Mouse (Mus musculus): Measurements from ENCODE around the gene Xrn2. TPM values are rescaled to one million over a fixed set of nuclear protein-coding genes. Genes with fewer than 3 reads are reported as not detected.

The Xrn2 gene
- total and polyA plus RNA-seq, 3 experiments, result 98.0 to 108 TPM; not detected in 1

DNA sequence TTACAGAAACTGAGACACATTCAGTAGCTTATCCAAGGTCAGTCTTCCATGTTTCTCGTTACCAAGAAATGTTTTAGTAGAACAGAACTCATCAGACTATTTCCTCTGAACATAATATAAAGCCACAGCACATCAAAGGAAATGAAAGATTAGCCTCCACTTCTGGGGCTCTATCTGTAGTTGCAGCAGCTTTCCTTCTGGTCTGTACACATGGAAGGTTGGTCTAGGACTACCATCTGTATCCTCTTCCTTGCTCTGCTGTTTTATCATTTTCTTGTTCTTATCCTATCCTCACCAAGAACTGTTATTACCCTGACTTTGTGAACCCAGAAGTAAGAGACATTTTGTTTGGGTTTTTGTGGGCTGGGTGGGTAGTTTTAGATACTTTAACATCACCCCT is 57.5 kb downstream of the Xrn2 start:
- Histone ChIP-seq H3K36me3 (ENCODE audit: control insufficient read depth in 1 of 2, insufficient read depth in 2 of 2, low read length in 2 of 2) (peaks cover 46 to 51% of the 10 kb centered on the region in 2 experiments), H3K4me1 (ENCODE audit: control insufficient read depth in 1 of 2, insufficient read depth in 2 of 2, low read length in 2 of 2) (peaks cover 12 to 41% of the 10 kb centered on the region in 2 experiments)

DNA sequence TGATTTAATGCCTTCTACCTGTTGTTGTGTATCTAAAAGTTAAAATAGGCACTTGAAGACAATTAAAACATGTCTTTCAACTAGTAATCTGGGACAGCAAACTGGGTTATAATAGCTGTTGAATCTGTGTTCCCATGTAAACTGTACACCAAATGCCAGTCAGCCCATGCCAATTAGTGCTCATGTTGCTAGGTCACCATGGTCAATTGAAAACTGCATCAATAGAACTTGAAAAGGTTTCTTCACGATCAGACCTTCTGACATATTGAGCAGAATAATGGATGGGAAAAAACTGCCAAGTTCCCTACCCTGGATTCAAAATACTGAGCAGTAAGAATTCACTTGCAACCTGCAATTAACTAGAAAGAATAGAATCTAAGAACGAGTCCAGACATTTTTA is 61.2 kb downstream of the Xrn2 start:
- Histone ChIP-seq H3K4me1 (ENCODE audit: control insufficient read depth in 1 of 2, insufficient read depth in 2 of 2, low read length in 2 of 2) (peaks cover 0 to 16% of the 10 kb centered on the region in 2 experiments; a peak in 2 of 4 replicates), H3K36me3 (ENCODE audit: control insufficient read depth in 1 of 2, insufficient read depth in 2 of 2, low read length in 2 of 2) (peaks cover 22 to 40% of the 10 kb centered on the region in 2 experiments), H3K9me3 (replicated peaks; ENCODE audit: insufficient read depth, low read length) (no peaks in the 10 kb centered on the region), H3K27ac (ENCODE audit: control insufficient read depth, low read depth, low read length) (no peak overlapping the region), H3K79me2 (ENCODE audit: control insufficient read depth, insufficient read depth, low read length, poor library complexity) (no peaks in the 10 kb centered on the region), H3K4me3 (ENCODE audit: control insufficient read depth in 1 of 2, insufficient read depth in 1 of 2, low read depth in 2 of 2, low read length in 2 of 2) (no peak overlapping the region), H3K27me3 (ENCODE audit: control insufficient read depth in 1 of 2, insufficient read depth in 2 of 2, low read length in 2 of 2) (no peaks in the 10 kb centered on the region), H3K9ac (ENCODE audit: control insufficient read depth, low read depth, low read length, poor library complexity, severe bottlenecking) (no peak overlapping the region)
- DNase-seq (ENCODE audit: low read depth, low spot score), result no peak
- TF ChIP-seq SMC3 (IDR thresholded peaks at IDR 0.05; ENCODE audit: low read depth, low read length), result no peak
- TF ChIP-seq MXI1 (IDR thresholded peaks at IDR 0.05; ENCODE audit: low read depth, low read length), result no peak
- TF ChIP-seq NRF1 (IDR thresholded peaks at IDR 0.05; ENCODE audit: insufficient read depth, low read depth, low read length, poor library complexity, severe bottlenecking), result no peak
- no peak for TF ChIP-seq ZNF384 (IDR thresholded peaks at IDR 0.05; ENCODE audit: low read depth, low read length)
- no peak for TF ChIP-seq CTCF (IDR thresholded peaks at IDR 0.05 in 2 of 3, conservative IDR thresholded peaks at IDR 0.05 in 1 of 3; ENCODE audit: control insufficient read depth in 1 of 3, insufficient read depth in 1 of 3, low read depth in 2 of 3, low read length in 3 of 3, poor library complexity in 1 of 3, severe bottlenecking in 1 of 3)
- no peak for TF ChIP-seq GABPA (IDR thresholded peaks at IDR 0.05; ENCODE audit: low read depth, low read length)
- no peak for TF ChIP-seq CHD1 (IDR thresholded peaks at IDR 0.05; ENCODE audit: low read depth, low read length)

More for the DNA sequence above, 57.5 kb downstream of the Xrn2 start:
- Histone ChIP-seq H3K9ac (ENCODE audit: control insufficient read depth, low read depth, low read length, poor library complexity, severe bottlenecking) (no peak overlapping the region), H3K9me3 (replicated peaks; ENCODE audit: insufficient read depth, low read length) (no peaks in the 10 kb centered on the region), H3K27ac (ENCODE audit: control insufficient read depth, low read depth, low read length) (no peak overlapping the region), H3K27me3 (ENCODE audit: control insufficient read depth in 1 of 2, insufficient read depth in 2 of 2, low read length in 2 of 2) (no peaks in the 10 kb centered on the region), H3K4me3 (ENCODE audit: control insufficient read depth in 1 of 2, insufficient read depth in 1 of 2, low read depth in 2 of 2, low read length in 2 of 2) (no peak overlapping the region), H3K79me2 (ENCODE audit: control insufficient read depth, insufficient read depth, low read length, poor library complexity) (no peaks in the 10 kb centered on the region)
- peak; percentile 77 to 81 for TF ChIP-seq EP300 (IDR thresholded peaks at IDR 0.05; ENCODE audit: low read depth in 1 of 2, low read length in 2 of 2)
- TF ChIP-seq TCF12 (IDR thresholded peaks at IDR 0.05; ENCODE audit: low read depth, low read length), result peak; percentile 67
- TF ChIP-seq ZC3H11A (IDR thresholded peaks at IDR 0.05; ENCODE audit: low read depth, low read length), result no peak
- TF ChIP-seq NELFE (IDR thresholded peaks at IDR 0.05; ENCODE audit: low read depth, low read length), result no peak
- no peak for TF ChIP-seq JUND (IDR thresholded peaks at IDR 0.05; ENCODE audit: low read depth, low read length)
- no peak for TF ChIP-seq GABPA (IDR thresholded peaks at IDR 0.05; ENCODE audit: low read depth, low read length)
- peak; percentile 39; the same call in 1 of the 2 replicates for TF ChIP-seq ETS1 (IDR thresholded peaks at IDR 0.05; ENCODE audit: low read depth, low read length)
- no peak for TF ChIP-seq SIN3A (IDR thresholded peaks at IDR 0.05; ENCODE audit: low read length)
- peak; percentile 40; the same call in 1 of the 2 replicates for TF ChIP-seq GATA1 (IDR thresholded peaks at IDR 0.05; ENCODE audit: low read depth, low read length)
- no peak for TF ChIP-seq POLR2AphosphoS2 (IDR thresholded peaks at IDR 0.05; ENCODE audit: low read length)
- TF ChIP-seq MYB (IDR thresholded peaks at IDR 0.05; ENCODE audit: low read depth, low read length), result no peak
- no peak for TF ChIP-seq KAT2A (conservative IDR thresholded peaks at IDR 0.05; ENCODE audit: low read depth, low read length)
- TF ChIP-seq TAL1 (IDR thresholded peaks at IDR 0.05; ENCODE audit: low read length), result peak; percentile 68
- TF ChIP-seq MEF2A (IDR thresholded peaks at IDR 0.05; ENCODE audit: extremely low read depth, insufficient replicate concordance, low read depth, low read length, poor library complexity, severe bottlenecking), result no peak
- no peak for TF ChIP-seq E2F4 (IDR thresholded peaks at IDR 0.05; ENCODE audit: borderline replicate concordance, low read depth, low read length)
- no peak for TF ChIP-seq POLR2AphosphoS5 (IDR thresholded peaks at IDR 0.05; ENCODE audit: borderline replicate concordance, low read depth, low read length)
- no peak for TF ChIP-seq CHD1 (IDR thresholded peaks at IDR 0.05; ENCODE audit: low read depth, low read length)
- TF ChIP-seq RAD21 (IDR thresholded peaks at IDR 0.05; ENCODE audit: low read depth, low read length), result no peak
- TF ChIP-seq UBTF (IDR thresholded peaks at IDR 0.05; ENCODE audit: borderline replicate concordance, insufficient read depth, low read depth, low read length), result no peak
- TF ChIP-seq MYC (IDR thresholded peaks at IDR 0.05; ENCODE audit: low read depth, low read length), result 0 out of 2 replicates have a peak, but pooled peaks have one; percentile 13
- TF ChIP-seq NRF1 (IDR thresholded peaks at IDR 0.05; ENCODE audit: insufficient read depth, low read depth, low read length, poor library complexity, severe bottlenecking), result no peak
- no peak for TF ChIP-seq ZMIZ1 (IDR thresholded peaks at IDR 0.05; ENCODE audit: low read depth, low read length)
- 0 out of 2 replicates have a peak, but pooled peaks have one; percentile 21 for TF ChIP-seq ELF1 (IDR thresholded peaks at IDR 0.05; ENCODE audit: low read depth, low read length)
- DNase-seq (ENCODE audit: low read depth, low spot score), result peak; percentile 58

Measured in MEL (cell line).